Mouse (Mus musculus): ENCODE measurements around the gene Ifitm6. TPM values are rescaled to one million over a fixed set of nuclear protein-coding genes. Genes with fewer than 3 reads are reported as not detected.
"Not testable (repeated sequence)": the region's sequence is repeated elsewhere in the genome, so short reads cannot be mapped to it uniquely, and the experiment has no call there.

Ifitm6 gene
- polyA plus RNA-seq, 1 experiment from 2014 or later, result not detected

DNA sequence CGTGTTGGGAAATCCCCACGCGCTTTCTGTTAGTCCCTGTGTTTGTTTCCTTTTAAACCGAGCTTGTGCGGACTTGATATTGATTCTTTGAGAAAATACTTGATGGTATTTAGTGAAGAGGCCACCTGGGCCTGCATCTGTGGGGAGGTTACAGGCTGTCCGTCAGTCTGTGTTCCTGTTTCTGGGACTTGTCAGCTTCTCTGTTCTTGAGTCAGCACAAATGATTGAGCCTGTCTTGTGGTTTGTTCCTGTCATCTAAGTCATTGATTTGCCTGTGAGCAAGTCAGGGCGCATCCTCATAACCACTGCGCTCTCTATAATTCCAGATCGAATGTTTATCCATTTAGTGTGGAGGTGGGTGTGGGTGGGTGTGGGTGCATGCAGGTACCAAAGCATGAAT is 41.0 kb downstream of the Ifitm6 start:
- not testable (repeated sequence) for H3K27me3 ChIP-seq (ENCODE audit: control insufficient read depth, insufficient read depth, low read length); H3K9me3 ChIP-seq (replicated peaks; ENCODE audit: control insufficient read depth, low read length); H3K36me3 ChIP-seq (replicated peaks; ENCODE audit: control insufficient read depth, insufficient read depth, low read depth, low read length); H3K4me2 ChIP-seq (ENCODE audit: low read depth, low read length); H3K9ac ChIP-seq (replicated peaks; ENCODE audit: low read length); DNase-seq (ENCODE audit: low spot score); H3K27ac ChIP-seq (replicated peaks; ENCODE audit: low read depth, low read length); H3K4me3 ChIP-seq (ENCODE audit: low read depth, low read length); H3K4me1 ChIP-seq (ENCODE audit: control insufficient read depth, insufficient read depth, low read length); ATAC-seq (replicated peaks; ENCODE audit: insufficient number of reproducible peaks, low FRiP score, low TSS enrichment, low read depth)
- 90% methylated on average over 9 of the region's 9 CpGs for WGBS

DNA sequence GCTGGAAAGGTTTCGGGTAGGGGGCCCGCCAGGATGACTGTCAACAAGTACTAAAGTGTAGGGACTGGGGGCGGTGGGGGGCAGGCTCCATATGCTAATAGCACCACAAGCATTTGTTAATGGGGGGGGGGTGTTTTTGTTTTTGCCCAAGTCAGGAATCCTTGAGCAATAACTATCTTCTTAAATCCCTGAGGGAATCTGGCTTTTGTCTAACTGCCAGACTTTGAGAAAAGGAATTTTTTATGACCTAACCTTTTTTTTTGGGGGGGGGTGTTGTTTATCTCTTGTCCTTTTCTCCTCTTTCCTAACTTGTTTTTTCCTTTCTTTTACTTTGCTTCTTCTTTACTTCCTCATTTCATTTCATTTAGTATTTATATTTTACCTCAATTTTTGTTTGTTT is 42.3 kb downstream of the Ifitm6 start:
- Histone ChIP-seq H3K36me3 (replicated peaks; ENCODE audit: control insufficient read depth, insufficient read depth, low read depth, low read length) (no peaks in the 10 kb centered on the region), H3K9ac (replicated peaks; ENCODE audit: low read length) (no peak overlapping the region), H3K27ac (replicated peaks; ENCODE audit: low read depth, low read length) (no peak overlapping the region), H3K4me1 (ENCODE audit: control insufficient read depth, insufficient read depth, low read length) (no peaks in the 10 kb centered on the region), H3K27me3 (ENCODE audit: control insufficient read depth, insufficient read depth, low read length) (no peaks in the 10 kb centered on the region), H3K9me3 (replicated peaks; ENCODE audit: control insufficient read depth, low read length) (no peaks in the 10 kb centered on the region), H3K4me2 (ENCODE audit: low read depth, low read length) (no peak overlapping the region), H3K4me3 (ENCODE audit: low read depth, low read length) (no peak overlapping the region)
- WGBS, result 21% methylated on average over 3 of the region's 3 CpGs
- ATAC-seq (replicated peaks; ENCODE audit: insufficient number of reproducible peaks, low FRiP score, low TSS enrichment, low read depth) (no peak), DNase-seq (ENCODE audit: low spot score) (no peak)

DNA sequence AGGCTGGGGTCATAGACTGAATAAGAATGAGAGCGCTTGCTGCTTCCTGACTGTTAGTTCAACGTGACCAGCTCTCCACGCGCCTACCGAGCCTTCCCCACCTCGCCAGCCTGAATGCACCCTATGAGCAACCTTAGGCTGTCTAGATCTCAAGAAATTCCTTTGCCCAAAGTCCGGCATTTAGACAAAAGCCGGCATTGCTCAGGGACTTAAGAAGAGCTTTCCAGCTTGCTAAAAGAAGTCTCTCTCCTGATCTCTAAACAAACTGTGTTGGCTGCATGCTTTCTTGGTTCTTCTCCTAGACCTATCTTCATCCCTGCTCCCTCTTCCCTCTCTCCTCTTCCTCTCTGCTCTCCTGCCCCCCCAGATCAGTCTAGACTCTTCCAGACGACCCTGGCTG is 42.8 kb downstream of the Ifitm6 start:
- no peak for ATAC-seq (replicated peaks; ENCODE audit: insufficient number of reproducible peaks, low FRiP score, low TSS enrichment, low read depth)
- Histone ChIP-seq H3K36me3 (replicated peaks; ENCODE audit: control insufficient read depth, insufficient read depth, low read depth, low read length) (no peaks in the 10 kb centered on the region), H3K27me3 (ENCODE audit: control insufficient read depth, insufficient read depth, low read length) (no peaks in the 10 kb centered on the region), H3K9ac (replicated peaks; ENCODE audit: low read length) (no peak overlapping the region), H3K27ac (replicated peaks; ENCODE audit: low read depth, low read length) (no peak overlapping the region), H3K4me2 (ENCODE audit: low read depth, low read length) (no peak overlapping the region), H3K4me3 (ENCODE audit: low read depth, low read length) (no peak overlapping the region), H3K4me1 (ENCODE audit: control insufficient read depth, insufficient read depth, low read length) (no peaks in the 10 kb centered on the region), H3K9me3 (replicated peaks; ENCODE audit: control insufficient read depth, low read length) (no peaks in the 10 kb centered on the region)
- no peak for DNase-seq (ENCODE audit: low spot score)
- WGBS, result 11% methylated on average over 9 of the region's 9 CpGs

- Histone ChIP-seq H3K9ac (replicated peaks; ENCODE audit: low read length) (no peak overlapping the region), H3K27me3 (ENCODE audit: control insufficient read depth, insufficient read depth, low read length) (no peaks in the 10 kb centered on the region), H3K9me3 (replicated peaks; ENCODE audit: control insufficient read depth, low read length) (no peaks in the 10 kb centered on the region), H3K36me3 (replicated peaks; ENCODE audit: control insufficient read depth, insufficient read depth, low read depth, low read length) (no peaks in the 10 kb centered on the region), H3K4me3 (ENCODE audit: low read depth, low read length) (no peak overlapping the region), H3K4me1 (ENCODE audit: control insufficient read depth, insufficient read depth, low read length) (peaks cover 3% of the 10 kb centered on the region; the same call in 1 of the 2 replicates), H3K27ac (replicated peaks; ENCODE audit: low read depth, low read length) (no peak overlapping the region), H3K4me2 (ENCODE audit: low read depth, low read length) (no peak overlapping the region)
- DNase-seq (ENCODE audit: low spot score), result no peak
- ATAC-seq (replicated peaks; ENCODE audit: insufficient number of reproducible peaks, low FRiP score, low TSS enrichment, low read depth), result no peak
- WGBS, result 33% methylated on average over 14 of the region's 14 CpGs
Measured at GRCm38 (mm10) chr7:140973396-140974165, 44.1 kb downstream of the Ifitm6 start.

- H3K4me1 ChIP-seq (ENCODE audit: control insufficient read depth, insufficient read depth, low read length), result peaks cover 3% of the 10 kb centered on the region
- WGBS, result 80% methylated on average over 8 of the region's 8 CpGs
- no peak for ATAC-seq (replicated peaks; ENCODE audit: insufficient number of reproducible peaks, low FRiP score, low TSS enrichment, low read depth)
Measured at GRCm38 (mm10) chr7:140971479-140972171, 46.1 kb downstream of the Ifitm6 start.

DNA sequence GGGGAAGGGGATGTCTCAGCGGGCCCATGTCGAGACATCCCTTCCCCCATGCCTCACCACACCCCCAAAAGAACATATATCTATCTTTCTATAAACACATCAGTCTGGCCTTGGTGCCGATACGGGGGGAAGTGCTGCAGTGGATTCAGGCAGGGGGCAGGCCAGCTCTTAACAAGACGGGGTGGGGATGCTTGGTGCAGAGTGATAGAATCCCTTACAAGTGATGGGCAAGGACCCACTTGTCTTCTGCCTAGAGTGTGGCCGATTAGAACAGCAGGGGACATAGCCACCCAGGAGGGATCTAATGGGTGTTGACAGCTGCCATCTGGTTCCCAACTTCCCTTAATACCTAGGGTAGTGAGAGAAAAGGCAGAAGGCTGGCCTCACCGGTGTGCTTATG is 46.8 kb downstream of the Ifitm6 start:
- ATAC-seq (replicated peaks; ENCODE audit: insufficient number of reproducible peaks, low FRiP score, low TSS enrichment, low read depth), result no peak
- Histone ChIP-seq H3K9me3 (replicated peaks; ENCODE audit: control insufficient read depth, low read length) (no peaks in the 10 kb centered on the region), H3K27me3 (ENCODE audit: control insufficient read depth, insufficient read depth, low read length) (no peaks in the 10 kb centered on the region)

More at GRCm38 (mm10) chr7:140971479-140972171, 46.1 kb downstream of the Ifitm6 start:
- no peaks in the 10 kb centered on the region for H3K27me3 ChIP-seq (ENCODE audit: control insufficient read depth, insufficient read depth, low read length)
- no peak for DNase-seq (ENCODE audit: low spot score)
- no peak overlapping the region for H3K9ac ChIP-seq (replicated peaks; ENCODE audit: low read length)
- no peaks in the 10 kb centered on the region for H3K36me3 ChIP-seq (replicated peaks; ENCODE audit: control insufficient read depth, insufficient read depth, low read depth, low read length)
- no peak overlapping the region for H3K4me2 ChIP-seq (ENCODE audit: low read depth, low read length)
- no peak overlapping the region for H3K27ac ChIP-seq (replicated peaks; ENCODE audit: low read depth, low read length)
- H3K9me3 ChIP-seq (replicated peaks; ENCODE audit: control insufficient read depth, low read length), result no peaks in the 10 kb centered on the region
- H3K4me3 ChIP-seq (ENCODE audit: low read depth, low read length), result no peak overlapping the region

DNA sequence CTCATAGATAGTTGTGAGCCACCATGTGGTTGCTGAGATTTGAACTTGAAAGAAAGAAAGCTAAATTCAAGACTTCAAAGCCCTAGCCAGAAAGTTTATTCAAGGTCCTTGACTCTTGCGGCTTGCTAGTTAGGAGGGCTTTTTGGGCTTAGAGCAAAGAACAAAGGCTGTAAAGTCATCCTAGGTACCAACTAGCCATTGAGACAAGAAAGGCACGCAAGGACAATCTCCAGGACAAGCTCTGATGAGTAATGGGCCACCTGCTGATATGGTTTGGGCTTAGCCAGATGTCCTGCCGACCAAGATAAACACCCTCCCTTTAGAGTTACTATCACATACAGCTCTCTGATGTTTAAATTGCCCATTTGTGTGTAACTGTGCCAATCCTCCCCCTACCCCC is 49.0 kb downstream of the Ifitm6 start:
- H3K27me3 ChIP-seq (ENCODE audit: control insufficient read depth, insufficient read depth, low read length); ATAC-seq (replicated peaks; ENCODE audit: insufficient number of reproducible peaks, low FRiP score, low TSS enrichment, low read depth); DNase-seq (ENCODE audit: low spot score); H3K4me2 ChIP-seq (ENCODE audit: low read depth, low read length); H3K9ac ChIP-seq (replicated peaks; ENCODE audit: low read length); H3K27ac ChIP-seq (replicated peaks; ENCODE audit: low read depth, low read length); H3K9me3 ChIP-seq (replicated peaks; ENCODE audit: control insufficient read depth, low read length); H3K4me1 ChIP-seq (ENCODE audit: control insufficient read depth, insufficient read depth, low read length); H3K36me3 ChIP-seq (replicated peaks; ENCODE audit: control insufficient read depth, insufficient read depth, low read depth, low read length); H3K4me3 ChIP-seq (ENCODE audit: low read depth, low read length): not testable (repeated sequence)
- 25% methylated on average over 3 of the region's 3 CpGs for WGBS

More for the DNA sequence above, 46.8 kb downstream of the Ifitm6 start:
- H3K9ac ChIP-seq (replicated peaks; ENCODE audit: low read length), result no peak overlapping the region
- H3K4me3 ChIP-seq (ENCODE audit: low read depth, low read length), result no peak overlapping the region
- WGBS, result 49% methylated on average over 7 of the region's 7 CpGs
- peaks cover 3% of the 10 kb centered on the region for H3K4me1 ChIP-seq (ENCODE audit: control insufficient read depth, insufficient read depth, low read length)
- no peak for DNase-seq (ENCODE audit: low spot score)
- no peak overlapping the region for H3K27ac ChIP-seq (replicated peaks; ENCODE audit: low read depth, low read length)
- H3K36me3 ChIP-seq (replicated peaks; ENCODE audit: control insufficient read depth, insufficient read depth, low read depth, low read length), result no peaks in the 10 kb centered on the region
- H3K4me2 ChIP-seq (ENCODE audit: low read depth, low read length), result no peak overlapping the region
